Mouse (Mus musculus): Measurements from ENCODE around the gene Doc2a. TPM values are rescaled to one million over a fixed set of nuclear protein-coding genes. Genes with fewer than 3 reads are reported as not detected.

Gene Doc2a
- polyA plus RNA-seq, 1 experiment from 2014 or later, result 4.1 TPM

DNA sequence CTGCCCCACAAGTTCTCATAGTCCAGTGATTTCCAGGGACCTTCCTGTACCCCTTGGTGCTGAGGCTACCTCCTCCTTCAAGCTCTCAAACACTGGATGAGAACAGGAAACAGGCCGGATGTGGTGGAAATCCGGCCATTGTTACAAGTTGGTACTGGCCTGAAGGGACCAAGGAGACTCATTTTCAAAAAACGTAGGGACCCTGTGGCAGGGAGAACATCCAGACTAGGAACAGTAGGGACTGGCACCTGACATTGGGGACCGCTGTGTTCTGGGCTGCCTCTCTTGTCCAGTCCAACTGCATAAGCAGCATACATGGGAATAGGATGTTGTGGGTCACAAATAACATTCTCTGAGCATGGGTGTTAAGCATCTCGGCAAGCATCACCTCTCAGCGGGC is 33.8 kb downstream of the Doc2a start:
- H3K4me1 ChIP-seq (ENCODE audit: control insufficient read depth, insufficient read depth, low read length), result peaks cover 23% of the 10 kb centered on the region
- peak; percentile 31 for DNase-seq (ENCODE audit: low spot score, missing footprints)
- H3K27me3 ChIP-seq (ENCODE audit: control insufficient read depth, insufficient read depth, low read length), result no peaks in the 10 kb centered on the region
- no peak overlapping the region for H3K27ac ChIP-seq (ENCODE audit: low read depth, low read length)
- no peaks in the 10 kb centered on the region for H3K9me3 ChIP-seq (ENCODE audit: control insufficient read depth, low read length)
- no peak for ATAC-seq (ENCODE audit: low FRiP score)
- peaks cover 19% of the 10 kb centered on the region for H3K36me3 ChIP-seq (ENCODE audit: control insufficient read depth, insufficient read depth, low read length)
- WGBS, result 84% methylated on average over 6 of the region's 6 CpGs
- peak overlapping the region; percentile 10; the same call in 1 of the 2 replicates for H3K4me2 ChIP-seq
- H3K9ac ChIP-seq (ENCODE audit: low read length), result 0 out of 2 replicates have a peak overlapping the region, but pooled peaks have one; percentile 4
- no peak overlapping the region; the same call in 1 of the 2 replicates for H3K4me3 ChIP-seq (ENCODE audit: low read depth, low read length)

DNA sequence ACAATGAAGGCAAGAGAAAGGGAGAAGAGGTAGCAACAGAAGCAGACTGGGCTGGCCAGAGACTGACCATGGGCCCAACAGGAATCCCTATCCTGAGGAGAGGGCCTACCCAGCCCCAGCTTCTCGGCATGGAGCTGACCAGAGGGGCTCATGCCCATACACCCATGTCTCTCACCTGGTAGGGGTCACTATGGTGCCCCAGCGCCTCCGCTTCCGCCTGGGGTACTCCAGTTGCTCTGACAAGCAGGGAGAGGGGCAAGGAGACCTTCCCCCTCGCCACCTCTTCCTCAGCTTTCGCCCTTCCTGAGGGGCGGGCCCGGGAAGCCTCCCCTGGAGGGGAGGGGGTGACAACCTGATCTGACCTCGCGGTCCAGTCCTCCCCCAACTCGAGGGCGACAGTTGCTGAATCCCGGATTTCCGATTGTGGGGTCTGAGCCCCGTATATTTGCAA is 36.5 kb downstream of the Doc2a start:
- H3K36me3 ChIP-seq (ENCODE audit: control insufficient read depth, insufficient read depth, low read length), result peaks cover 10% of the 10 kb centered on the region
- peaks cover 23% of the 10 kb centered on the region for H3K4me1 ChIP-seq (ENCODE audit: control insufficient read depth, insufficient read depth, low read length)
- ATAC-seq (ENCODE audit: low FRiP score), result 0 out of 2 replicates have a peak, but pooled peaks have one; percentile 8
- 0 out of 2 replicates have a peak overlapping the region, but pooled peaks have one; percentile 16 for H3K27ac ChIP-seq (ENCODE audit: low read depth, low read length)
- H3K4me2 ChIP-seq, result peak overlapping the region; percentile 98
- peak overlapping the region; percentile 86 for H3K9ac ChIP-seq (ENCODE audit: low read length)
- no peaks in the 10 kb centered on the region for H3K9me3 ChIP-seq (ENCODE audit: control insufficient read depth, low read length)
- H3K27me3 ChIP-seq (ENCODE audit: control insufficient read depth, insufficient read depth, low read length), result no peaks in the 10 kb centered on the region
- peak overlapping the region; percentile 75 for H3K4me3 ChIP-seq (ENCODE audit: low read depth, low read length)
- 0% methylated on average over 13 of the region's 15 CpGs for WGBS
- peak; percentile 91 for DNase-seq (ENCODE audit: low spot score, missing footprints)

DNA sequence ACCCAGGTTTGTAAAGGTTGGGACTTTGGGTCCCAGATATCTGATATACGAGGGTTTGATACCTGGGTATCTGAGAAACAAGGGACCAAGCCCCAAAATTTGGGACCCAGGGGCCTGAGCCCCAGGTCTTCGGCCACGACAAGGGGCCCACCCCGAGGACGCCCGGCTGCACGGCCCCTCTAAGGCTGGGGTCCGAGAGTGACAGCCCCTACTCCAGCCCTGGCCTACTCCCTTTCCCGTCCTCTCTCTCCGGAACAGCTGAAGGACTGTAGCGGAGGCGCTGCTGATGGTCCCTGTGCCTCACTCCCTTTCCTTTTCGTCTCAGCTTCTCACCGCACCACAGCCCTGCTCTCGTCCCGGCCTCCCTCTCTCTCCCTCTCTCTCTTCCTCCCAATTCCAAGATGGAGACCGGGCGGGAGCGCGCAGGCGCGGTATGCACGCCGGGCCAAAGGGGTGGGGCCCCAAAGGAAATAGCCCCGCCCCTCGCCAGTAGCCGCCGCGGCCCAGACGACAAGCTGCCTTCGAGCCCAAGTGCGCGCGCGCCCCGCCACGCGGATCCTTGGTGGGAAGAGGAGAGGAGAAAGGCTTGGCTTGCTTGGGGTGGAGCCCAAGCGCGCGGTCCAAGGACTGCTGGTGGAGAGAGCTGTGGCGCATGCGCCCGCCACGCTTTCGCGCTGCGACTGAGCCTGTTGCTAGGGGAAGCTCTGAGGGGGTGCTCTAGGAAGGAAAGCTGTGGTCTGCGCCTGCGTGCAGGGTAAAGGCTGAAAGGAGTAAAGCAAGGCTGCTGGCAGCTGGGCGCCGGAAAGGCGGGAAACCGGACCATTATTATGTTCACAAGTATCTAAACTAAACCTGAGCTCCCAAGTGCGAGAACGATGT is 37.3 kb downstream of the Doc2a start, which contains the start of gene Taok2:
Gene Taok2 (minus strand): TSS at position 418 of the 879 bp plus-strand sequence.
- Histone ChIP-seq H3K27me3 (ENCODE audit: control insufficient read depth, insufficient read depth, low read length) (no peaks in the 10 kb centered on the region), H3K9me3 (ENCODE audit: control insufficient read depth, low read length) (no peaks in the 10 kb centered on the region), H3K36me3 (ENCODE audit: control insufficient read depth, insufficient read depth, low read length) (peaks cover 7% of the 10 kb centered on the region), H3K4me1 (ENCODE audit: control insufficient read depth, insufficient read depth, low read length) (peaks cover 23% of the 10 kb centered on the region), H3K9ac (ENCODE audit: low read length) (peak within 1 kb of the TSS; percentile 86), H3K27ac (ENCODE audit: low read depth, low read length) (peak within 1 kb of the TSS; percentile 91), H3K4me3 (ENCODE audit: low read depth, low read length) (peak within 1 kb of the TSS; percentile 75), H3K4me2 (peak within 1 kb of the TSS; percentile 98)
- under 1% methylated on average over 52 of the region's 56 CpGs for WGBS
- DNase-seq (ENCODE audit: low spot score, missing footprints), result peak; percentile 99
- ATAC-seq (ENCODE audit: low FRiP score), result peak; percentile 97

DNA sequence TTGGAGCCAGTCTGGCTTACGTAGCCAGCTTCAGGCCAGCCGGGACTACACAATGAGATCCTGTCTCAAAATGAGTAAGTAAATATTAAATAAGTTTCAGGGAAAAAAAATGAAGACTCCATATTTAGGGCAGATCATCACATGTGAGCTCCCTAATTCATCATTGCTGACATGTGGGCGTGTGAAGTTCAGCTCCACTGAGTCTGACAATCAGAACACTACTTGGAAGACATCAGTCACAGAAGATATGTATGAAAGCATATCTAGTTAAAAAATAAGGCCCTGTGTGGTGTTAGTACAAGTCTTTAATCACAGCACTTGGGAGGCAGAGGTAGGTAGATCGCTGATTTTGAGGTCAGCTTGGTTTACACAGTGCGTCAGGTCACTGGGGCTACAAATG is 40.1 kb downstream of the Doc2a start:
- H3K27me3 ChIP-seq (ENCODE audit: control insufficient read depth, insufficient read depth, low read length), result no peaks in the 10 kb centered on the region
- ATAC-seq (ENCODE audit: low FRiP score) (no peak), DNase-seq (ENCODE audit: low spot score, missing footprints) (no peak)
- no peak overlapping the region for H3K4me2 ChIP-seq
- H3K9me3 ChIP-seq (ENCODE audit: control insufficient read depth, low read length), result no peaks in the 10 kb centered on the region
- H3K36me3 ChIP-seq (ENCODE audit: control insufficient read depth, insufficient read depth, low read length), result 0 out of 2 replicates have a peak, but pooled peaks cover 4% of the 10 kb centered on the region
- H3K27ac ChIP-seq (ENCODE audit: low read depth, low read length), result no peak overlapping the region
- H3K9ac ChIP-seq (ENCODE audit: low read length), result no peak overlapping the region
- no peak overlapping the region for H3K4me3 ChIP-seq (ENCODE audit: low read depth, low read length)
- 87% methylated on average over 5 of the region's 5 CpGs for WGBS
- peaks cover 14% of the 10 kb centered on the region for H3K4me1 ChIP-seq (ENCODE audit: control insufficient read depth, insufficient read depth, low read length)

DNA sequence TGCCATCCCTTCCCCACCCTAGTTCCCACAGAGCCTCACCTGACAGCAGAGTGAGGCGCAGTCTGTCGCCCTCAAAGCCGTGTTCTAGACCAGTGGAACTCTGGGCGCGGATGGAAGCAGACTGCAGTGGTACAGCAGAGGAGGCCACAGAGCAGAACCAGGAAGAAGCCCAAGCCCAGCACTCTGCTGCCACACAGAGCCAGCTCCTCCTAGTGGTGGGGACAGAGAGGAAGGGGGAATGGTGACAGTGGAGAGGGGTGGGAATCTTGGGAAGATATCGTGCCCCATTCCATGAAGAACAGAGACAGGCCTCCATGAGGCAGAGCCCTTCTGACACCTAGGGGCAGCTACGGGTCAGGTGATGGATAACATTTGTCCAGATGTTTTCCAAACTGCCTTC is 41.6 kb downstream of the Doc2a start:
- Histone ChIP-seq H3K4me1 (ENCODE audit: control insufficient read depth, insufficient read depth, low read length) (no peaks in the 10 kb centered on the region; the same call in 1 of the 2 replicates), H3K9me3 (ENCODE audit: control insufficient read depth, low read length) (no peaks in the 10 kb centered on the region), H3K36me3 (ENCODE audit: control insufficient read depth, insufficient read depth, low read length) (0 out of 2 replicates have a peak, but pooled peaks cover 4% of the 10 kb centered on the region), H3K9ac (ENCODE audit: low read length) (no peak overlapping the region), H3K4me2 (no peak overlapping the region), H3K4me3 (ENCODE audit: low read depth, low read length) (no peak overlapping the region), H3K27ac (ENCODE audit: low read depth, low read length) (no peak overlapping the region), H3K27me3 (ENCODE audit: control insufficient read depth, insufficient read depth, low read length) (no peaks in the 10 kb centered on the region)
- 56% methylated on average over 7 of the region's 7 CpGs for WGBS
- DNase-seq (ENCODE audit: low spot score, missing footprints), result peak; percentile 59
- no peak for ATAC-seq (ENCODE audit: low FRiP score)

DNA sequence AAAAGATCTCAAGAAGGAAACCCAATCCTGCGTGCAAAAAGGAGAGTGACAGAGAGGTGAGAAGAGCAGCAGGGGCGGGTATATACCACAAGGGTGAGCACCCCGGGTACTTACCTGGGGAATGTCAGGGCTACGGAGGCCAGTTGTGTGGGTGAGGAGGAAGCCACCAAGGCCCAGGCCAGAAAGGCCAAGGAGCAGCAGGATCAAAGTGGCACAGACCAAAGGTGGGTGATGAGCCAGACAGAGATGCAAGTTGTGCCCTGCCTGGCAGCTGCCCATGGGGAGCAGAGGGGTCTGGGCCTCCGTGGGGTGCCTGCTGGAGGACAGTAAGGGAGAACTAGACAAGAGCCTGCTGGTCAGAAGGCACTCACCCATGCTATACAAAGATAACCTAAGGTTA is 49.7 kb downstream of the Doc2a start:
- Histone ChIP-seq H3K9me3 (ENCODE audit: control insufficient read depth, low read length) (no peaks in the 10 kb centered on the region), H3K36me3 (ENCODE audit: control insufficient read depth, insufficient read depth, low read length) (no peaks in the 10 kb centered on the region), H3K9ac (ENCODE audit: low read length) (no peak overlapping the region; the same call in 1 of the 2 replicates), H3K27ac (ENCODE audit: low read depth, low read length) (no peak overlapping the region), H3K4me3 (ENCODE audit: low read depth, low read length) (no peak overlapping the region), H3K27me3 (ENCODE audit: control insufficient read depth, insufficient read depth, low read length) (no peaks in the 10 kb centered on the region), H3K4me1 (ENCODE audit: control insufficient read depth, insufficient read depth, low read length) (peaks cover 5% of the 10 kb centered on the region; the same call in 1 of the 2 replicates), H3K4me2 (no peak overlapping the region)
- WGBS, result 87% methylated on average over 5 of the region's 5 CpGs
- ATAC-seq (ENCODE audit: low FRiP score), result no peak
- no peak for DNase-seq (ENCODE audit: low spot score, missing footprints)

DNA sequence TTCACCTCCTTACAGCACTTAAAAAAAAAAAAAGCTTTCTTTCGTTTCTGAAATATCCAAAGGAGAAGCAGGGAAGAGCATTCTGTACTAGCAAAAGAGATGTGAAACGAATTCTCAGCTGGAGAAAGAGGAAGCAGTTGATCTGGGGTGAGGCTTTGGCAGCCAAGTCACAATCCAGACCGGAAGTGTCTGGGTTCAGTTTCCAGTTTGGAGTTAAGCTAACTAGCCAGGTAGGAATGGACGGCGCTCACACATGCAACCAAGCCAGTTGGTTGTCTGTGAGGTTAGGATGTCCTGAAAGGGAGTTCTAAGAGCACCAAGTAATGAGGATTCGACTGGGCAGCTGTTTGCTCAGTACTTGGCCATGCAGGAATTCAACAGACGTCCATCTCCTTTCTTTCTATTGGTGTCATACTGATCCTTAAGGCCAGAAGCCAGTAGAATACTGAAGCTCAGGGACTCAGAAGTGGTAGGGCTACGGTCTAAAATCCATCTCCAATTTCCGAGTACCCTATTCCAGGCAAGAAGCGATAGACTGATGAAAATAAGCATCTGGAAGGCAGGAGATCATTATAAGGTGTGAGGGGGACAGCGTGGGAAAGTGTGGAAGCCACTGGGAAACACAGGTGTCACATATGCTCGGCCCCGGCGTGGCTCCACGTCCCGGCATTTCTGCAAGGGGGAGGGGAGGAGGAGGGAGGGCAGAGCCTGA is 50.3 kb downstream of the Doc2a start:
- ATAC-seq (ENCODE audit: low FRiP score), result no peak; the same call in 1 of the 2 replicates
- peak overlapping the region; percentile 60 for H3K4me2 ChIP-seq
- WGBS, result 25% methylated on average over 16 of the region's 16 CpGs

DNA sequence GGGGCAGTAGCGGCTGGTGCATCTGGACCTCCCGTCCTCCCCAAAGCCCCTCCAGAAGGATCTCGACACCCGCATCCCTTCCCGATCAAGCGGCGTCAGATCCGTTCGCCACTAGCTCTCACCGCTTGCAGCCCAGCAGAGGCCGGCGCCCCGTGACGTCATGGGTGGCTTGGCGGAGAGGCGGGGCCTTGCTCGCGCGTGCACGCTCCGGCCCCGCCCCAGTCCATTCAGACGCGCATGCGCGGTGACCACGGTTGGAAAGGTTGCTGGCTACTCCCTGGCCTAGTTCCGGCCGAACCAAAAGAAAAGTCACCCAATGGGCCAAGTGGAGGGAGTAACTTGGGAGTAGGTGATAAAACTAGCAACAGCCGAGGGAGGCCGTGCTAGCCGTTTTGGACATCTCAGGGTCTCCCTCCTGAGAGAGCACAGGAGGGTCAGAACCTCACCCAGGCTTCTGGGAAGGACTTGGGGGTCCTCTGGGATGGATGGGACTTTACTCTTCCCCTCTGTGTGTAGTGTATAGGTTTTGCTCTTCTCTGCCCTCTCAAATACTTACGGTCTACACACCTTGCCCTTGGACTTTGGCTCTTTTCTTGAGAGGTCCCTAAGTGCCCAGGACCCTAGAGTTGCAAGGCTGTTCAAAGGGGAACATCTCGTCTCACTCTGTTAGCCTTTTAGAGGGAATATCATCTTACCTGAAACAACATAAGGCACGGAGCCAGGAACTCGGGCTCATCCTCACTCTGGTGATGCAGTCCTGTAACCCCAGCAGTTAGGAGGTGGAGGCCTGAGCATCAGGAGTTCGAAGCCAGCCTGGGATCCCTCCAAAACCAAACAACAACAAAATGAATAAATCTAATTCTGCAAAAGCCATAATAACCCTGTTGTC is 51.1 kb downstream of the Doc2a start:
- peak overlapping the region; percentile 60 for H3K4me2 ChIP-seq
- H3K9ac ChIP-seq (ENCODE audit: low read length), result peak overlapping the region; percentile 70
- no peaks in the 10 kb centered on the region for H3K27me3 ChIP-seq (ENCODE audit: control insufficient read depth, insufficient read depth, low read length)
- no peak overlapping the region for H3K27ac ChIP-seq (ENCODE audit: low read depth, low read length)
- 11% methylated on average over 37 of the region's 37 CpGs for WGBS
- peak overlapping the region; percentile 49 for H3K4me3 ChIP-seq (ENCODE audit: low read depth, low read length)
- ATAC-seq (ENCODE audit: low FRiP score), result peak; percentile 92
- H3K36me3 ChIP-seq (ENCODE audit: control insufficient read depth, insufficient read depth, low read length), result no peaks in the 10 kb centered on the region
- peak; percentile 100 for DNase-seq (ENCODE audit: low spot score, missing footprints)
- no peaks in the 10 kb centered on the region for H3K9me3 ChIP-seq (ENCODE audit: control insufficient read depth, low read length)
- H3K4me1 ChIP-seq (ENCODE audit: control insufficient read depth, insufficient read depth, low read length), result peaks cover 5% of the 10 kb centered on the region; the same call in 1 of the 2 replicates

More for the DNA sequence above, 50.3 kb downstream of the Doc2a start:
- Histone ChIP-seq H3K36me3 (ENCODE audit: control insufficient read depth, insufficient read depth, low read length) (no peaks in the 10 kb centered on the region), H3K9me3 (ENCODE audit: control insufficient read depth, low read length) (no peaks in the 10 kb centered on the region), H3K9ac (ENCODE audit: low read length) (peak overlapping the region; percentile 70), H3K4me3 (ENCODE audit: low read depth, low read length) (peak overlapping the region; percentile 49), H3K4me1 (ENCODE audit: control insufficient read depth, insufficient read depth, low read length) (peaks cover 5% of the 10 kb centered on the region; the same call in 1 of the 2 replicates), H3K27ac (ENCODE audit: low read depth, low read length) (no peak overlapping the region), H3K27me3 (ENCODE audit: control insufficient read depth, insufficient read depth, low read length) (no peaks in the 10 kb centered on the region)
- peak; percentile 86 for DNase-seq (ENCODE audit: low spot score, missing footprints)

Measured in midbrain, embryonic 11.5 days (tissue).